Mouse (Mus musculus) urinary bladder, postnatal 4 days (tissue): ENCODE data around the gene Lrriq3.
A peak's percentile ranks its signal among the peaks of the same experiment; 100 is the strongest.

Experiments
- DNase-seq, 2 experiments: peaks; one replicate each; pipeline ENCODE4 v3.0.0; 2021 to 2022; ENCODE audit warnings: low spot score in 2 of 2

Lrriq3 gene

GRCm38 (mm10) chr3:155093116-155093956, at the start of gene Lrriq3, which contains the start of gene Fpgt:
Lrriq3 (plus strand) TSS chr3:155093434.
Fpgt (minus strand) TSS chr3:155093403.
- peak; percentile 88 to 89 for DNase-seq

GRCm38 (mm10) chr3:155052021-155052420, 41.2 kb upstream of the Lrriq3 start:
- DNase-seq: no peak

GRCm38 (mm10) chr3:155053189-155053588, 40.0 kb upstream of the Lrriq3 start:
- DNase-seq: no peak

- no peak for DNase-seq
These were observed 37.9 kb upstream of the Lrriq3 start, which contains the start of gene Tnni3k for GRCm38 (mm10) chr3:155055231-155055916. Tnni3k (minus strand) TSS chr3:155055407.

GRCm38 (mm10) chr3:155056606-155057005, 36.6 kb upstream of the Lrriq3 start:
- DNase-seq: no peak

- DNase-seq: no peak
These were observed 35.7 kb upstream of the Lrriq3 start for GRCm38 (mm10) chr3:155057566-155057965.

GRCm38 (mm10) chr3:155058800-155059448, 34.3 kb upstream of the Lrriq3 start:
- DNase-seq: no peak

GRCm38 (mm10) chr3:155059449-155059822, 33.8 kb upstream of the Lrriq3 start:
- DNase-seq: no peak

GRCm38 (mm10) chr3:155077908-155078307, 15.3 kb upstream of the Lrriq3 start:
- DNase-seq: no peak

GRCm38 (mm10) chr3:155092081-155092480, 1.2 kb upstream of the Lrriq3 start:
- DNase-seq: no peak

- no peak for DNase-seq
These were observed 6.0 kb downstream of the Lrriq3 start for GRCm38 (mm10) chr3:155099266-155099665.

GRCm38 (mm10) chr3:155105957-155106356, 12.7 kb downstream of the Lrriq3 start:
- DNase-seq: no peak

- no peak for DNase-seq
These were observed 44.5 kb downstream of the Lrriq3 start for GRCm38 (mm10) chr3:155137737-155138136.

GRCm38 (mm10) chr3:155141047-155141446, 47.8 kb downstream of the Lrriq3 start:
- DNase-seq: no peak

GRCm38 (mm10) chr3:155144368-155144767, 51.1 kb downstream of the Lrriq3 start:
- DNase-seq: no peak

- no peak for DNase-seq
These were observed 68.6 kb downstream of the Lrriq3 start for GRCm38 (mm10) chr3:155161842-155162241.

GRCm38 (mm10) chr3:155180303-155180902, 87.2 kb downstream of the Lrriq3 start:
- no peak for DNase-seq

- DNase-seq: no peak
These were observed 93.2 kb downstream of the Lrriq3 start for GRCm38 (mm10) chr3:155186456-155186855.

- no peak for DNase-seq
These were observed 95.6 kb downstream of the Lrriq3 start for GRCm38 (mm10) chr3:155188857-155189256.

GRCm38 (mm10) chr3:155234919-155235318, 141.7 kb downstream of the Lrriq3 start:
- no peak for DNase-seq

- DNase-seq: no peak
These were observed 142.3 kb downstream of the Lrriq3 start for GRCm38 (mm10) chr3:155235502-155235901.
